Mouse (Mus musculus): Measurements from ENCODE around the gene Slc4a11. TPM values are rescaled to one million over a fixed set of nuclear protein-coding genes. Genes with fewer than 3 reads are reported as not detected.

Gene Slc4a11
- polyA plus RNA-seq, 1 experiment from 2014 or later: 0.97 TPM

- Histone ChIP-seq H3K4me2 (replicated peaks) (peak within 1 kb of the TSS; percentile 85), H3K9me3 (no peaks in the 10 kb centered on the region), H3K27me3 (no peaks in the 10 kb centered on the region), H3K4me3 (peak within 1 kb of the TSS; percentile 61), H3K36me3 (no peaks in the 10 kb centered on the region), H3K9ac (replicated peaks) (peak within 1 kb of the TSS; percentile 65), H3K27ac (replicated peaks) (peak within 1 kb of the TSS; percentile 50; the same call in 1 of the 2 replicates), H3K4me1 (peaks cover 14% of the 10 kb centered on the region)
- WGBS: 3% methylated on average over 39 of the region's 40 CpGs
- ATAC-seq (replicated peaks): peak; percentile 93
Observed at GRCm38 (mm10) chr2:130642684-130643369, 54.5 kb downstream of the Slc4a11 start, which contains the start of gene Lzts3. Gene Lzts3, minus strand, starts transcription at chr2:130642803.

DNA sequence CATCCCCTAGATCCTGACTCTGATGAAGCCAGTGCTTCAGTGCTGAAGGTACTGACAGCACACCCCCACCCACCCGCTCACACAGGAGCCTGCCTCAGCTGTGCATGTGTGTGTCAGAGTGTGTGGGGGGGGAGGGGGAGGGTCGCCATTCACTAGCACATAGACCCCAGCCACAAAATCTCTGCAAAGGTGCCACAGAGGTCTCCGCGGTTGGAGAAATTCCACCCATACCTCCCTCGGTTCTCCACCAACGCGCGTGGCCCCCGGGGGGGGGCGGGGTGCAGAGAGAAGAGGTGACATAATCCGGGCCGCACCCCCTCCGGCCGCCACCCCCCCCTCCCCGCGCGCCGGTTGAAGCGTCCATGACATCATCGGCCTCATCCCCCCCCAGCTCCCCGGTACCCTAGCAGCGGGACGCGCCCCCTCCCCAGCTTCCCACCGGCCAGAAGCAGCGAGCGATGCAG is 55.1 kb downstream of the Slc4a11 start:
- no peaks in the 10 kb centered on the region for H3K9me3 ChIP-seq
- peak overlapping the region; percentile 85 for H3K4me2 ChIP-seq (replicated peaks)
- H3K36me3 ChIP-seq: no peaks in the 10 kb centered on the region
- 0 out of 2 replicates have a peak, but pooled peaks cover under 1% of the 10 kb centered on the region for H3K27me3 ChIP-seq
- H3K4me1 ChIP-seq: peaks cover 14% of the 10 kb centered on the region
- H3K27ac ChIP-seq (replicated peaks): peak overlapping the region; percentile 50; the same call in 1 of the 2 replicates
- H3K4me3 ChIP-seq: peak overlapping the region; percentile 61
- peak; percentile 81 for ATAC-seq (replicated peaks)
- 0% methylated on average over 21 of the region's 27 CpGs for WGBS
- peak overlapping the region; percentile 65 for H3K9ac ChIP-seq (replicated peaks)

DNA sequence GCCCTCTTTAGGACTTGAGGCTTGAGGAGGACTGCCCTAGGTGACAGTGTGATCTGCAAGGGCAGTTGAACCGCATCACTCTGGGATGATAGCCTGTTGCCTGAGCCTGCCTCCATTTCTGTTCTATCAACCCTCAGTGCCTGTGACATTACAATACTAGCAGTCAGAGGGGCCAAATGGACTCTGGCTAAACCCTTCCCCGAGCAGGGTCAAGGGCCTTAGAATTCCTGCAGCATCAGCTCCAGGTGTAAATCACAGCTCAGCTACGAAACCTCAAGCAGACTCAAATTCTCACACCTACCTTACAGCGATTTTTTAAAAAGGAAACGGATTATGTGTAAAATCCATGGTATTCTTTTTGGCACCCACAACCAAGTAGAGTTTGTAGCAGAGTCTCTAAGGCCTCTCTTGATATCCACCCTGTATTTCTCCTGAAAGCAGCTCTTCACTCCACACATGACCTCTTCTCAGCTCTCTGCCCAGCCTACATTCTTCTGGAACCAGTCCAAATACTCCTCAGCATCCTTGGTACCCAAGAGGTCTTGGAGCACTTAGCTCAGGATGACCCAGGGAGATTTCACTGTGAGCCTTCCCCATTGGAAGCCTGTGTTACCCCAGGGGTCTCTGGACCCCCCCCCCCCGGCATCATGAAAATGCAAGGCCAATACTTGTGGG is 55.8 kb downstream of the Slc4a11 start:
- Histone ChIP-seq H3K4me1 (peaks cover 14% of the 10 kb centered on the region), H3K9me3 (no peaks in the 10 kb centered on the region), H3K4me3 (peak overlapping the region; percentile 61), H3K4me2 (replicated peaks) (peak overlapping the region; percentile 85), H3K27me3 (peaks cover 8% of the 10 kb centered on the region), H3K9ac (replicated peaks) (peak overlapping the region; percentile 65; the same call in 1 of the 2 replicates), H3K27ac (replicated peaks) (peak overlapping the region; percentile 11; the same call in 1 of the 2 replicates), H3K36me3 (no peaks in the 10 kb centered on the region)
- WGBS: 73% methylated on average over 6 of the region's 6 CpGs
- no peak for ATAC-seq (replicated peaks)

DNA sequence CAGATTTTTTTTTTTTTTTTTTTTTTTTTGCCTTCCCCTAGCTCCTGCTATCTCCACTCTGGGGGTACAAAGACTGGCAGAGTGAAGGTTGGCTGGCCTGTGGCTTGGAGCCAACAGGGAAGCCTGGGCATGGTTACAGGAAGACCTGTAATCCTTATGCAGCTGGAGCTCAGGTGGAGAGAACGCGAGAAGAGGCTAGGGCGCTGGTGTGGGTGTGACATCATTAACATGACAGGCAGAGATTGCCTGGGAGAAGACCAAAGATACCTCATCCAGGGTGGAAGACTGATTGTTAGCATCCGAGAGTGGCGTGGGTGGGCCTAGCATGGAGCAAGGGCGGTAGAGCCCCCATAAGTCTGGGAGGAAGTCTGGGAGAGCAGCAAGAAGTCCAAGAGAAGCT is 58.0 kb downstream of the Slc4a11 start:
- Histone ChIP-seq H3K27me3 (peaks cover 30% of the 10 kb centered on the region), H3K4me2 (replicated peaks) (no peak overlapping the region), H3K9ac (replicated peaks) (no peak overlapping the region), H3K9me3 (no peaks in the 10 kb centered on the region), H3K36me3 (no peaks in the 10 kb centered on the region), H3K4me3 (no peak overlapping the region), H3K27ac (replicated peaks) (no peak overlapping the region), H3K4me1 (peaks cover 29% of the 10 kb centered on the region)
- no peak for ATAC-seq (replicated peaks)
- WGBS: 83% methylated on average over 6 of the region's 6 CpGs

- Histone ChIP-seq H3K36me3 (no peaks in the 10 kb centered on the region), H3K27me3 (peaks cover 36% of the 10 kb centered on the region), H3K4me3 (no peak overlapping the region), H3K27ac (replicated peaks) (no peak overlapping the region), H3K4me2 (replicated peaks) (no peak overlapping the region), H3K9ac (replicated peaks) (no peak overlapping the region), H3K9me3 (no peaks in the 10 kb centered on the region), H3K4me1 (peaks cover 32% of the 10 kb centered on the region)
- no peak for ATAC-seq (replicated peaks)
- 35% methylated on average over 16 of the region's 16 CpGs for WGBS
Observed at GRCm38 (mm10) chr2:130638101-130638611, 59.2 kb downstream of the Slc4a11 start.

DNA sequence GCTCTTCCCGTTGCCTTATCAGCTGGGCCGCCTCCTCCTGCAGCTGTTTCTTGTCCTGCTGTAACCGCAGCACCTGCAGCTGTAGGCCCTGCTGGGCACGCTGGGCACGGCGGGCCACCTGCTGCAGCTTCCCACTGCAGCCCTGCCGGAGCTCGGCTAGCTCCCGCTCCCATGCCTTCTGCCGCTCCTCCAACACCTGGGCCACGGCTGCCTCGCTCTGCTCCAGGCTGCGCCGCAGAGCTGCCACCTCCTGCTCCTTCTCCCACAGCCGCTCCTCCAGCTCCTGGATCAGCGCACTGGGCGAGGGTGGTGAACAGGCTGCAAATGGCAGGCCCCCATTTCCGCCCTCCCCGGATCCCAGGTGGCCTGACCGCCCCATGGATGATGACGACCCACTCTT is 61.5 kb downstream of the Slc4a11 start:
- H3K27me3 ChIP-seq: peaks cover 36% of the 10 kb centered on the region
- H3K9ac ChIP-seq (replicated peaks): no peak overlapping the region
- WGBS: 23% methylated on average over 21 of the region's 21 CpGs
- peaks cover 19% of the 10 kb centered on the region for H3K4me1 ChIP-seq
- no peaks in the 10 kb centered on the region for H3K36me3 ChIP-seq
- no peaks in the 10 kb centered on the region for H3K9me3 ChIP-seq
- H3K4me3 ChIP-seq: no peak overlapping the region
- no peak overlapping the region for H3K27ac ChIP-seq (replicated peaks)
- ATAC-seq (replicated peaks): no peak
- H3K4me2 ChIP-seq (replicated peaks): no peak overlapping the region

- no peaks in the 10 kb centered on the region for H3K36me3 ChIP-seq
- no peaks in the 10 kb centered on the region for H3K9me3 ChIP-seq
- WGBS: 6% methylated on average over 37 of the region's 38 CpGs
- H3K27ac ChIP-seq (replicated peaks): no peak overlapping the region
- H3K4me1 ChIP-seq: peaks cover 19% of the 10 kb centered on the region
- peak; percentile 20; the same call in 1 of the 2 replicates for ATAC-seq (replicated peaks)
- peak overlapping the region; percentile 23 for H3K4me3 ChIP-seq
- peak overlapping the region; percentile 20; the same call in 1 of the 2 replicates for H3K9ac ChIP-seq (replicated peaks)
- peak overlapping the region; percentile 42 for H3K4me2 ChIP-seq (replicated peaks)
- peaks cover 36% of the 10 kb centered on the region for H3K27me3 ChIP-seq
Observed at GRCm38 (mm10) chr2:130634739-130635411, 62.4 kb downstream of the Slc4a11 start.

Other genes with a start within 250 kb of the Slc4a11 start
- gene Ptpra, start 247.2 kb downstream of the Slc4a11 start, polyA plus RNA-seq (2015; fragmentation: Nextera tagmentation; extraction: Ambion mirVana): 146 and 160 TPM in 2 replicates
- gene Mrps26, start 133.8 kb downstream of the Slc4a11 start, polyA plus RNA-seq (2015; fragmentation: Nextera tagmentation; extraction: Ambion mirVana): 77.8 and 82.3 TPM in 2 replicates
- 1.4 and 2.6 TPM in 2 replicates for gene Oxt, start 121.3 kb downstream of the Slc4a11 start, polyA plus RNA-seq (2015; fragmentation: Nextera tagmentation; extraction: Ambion mirVana)
- 5.4 and 49.3 TPM in 2 replicates for gene Avp, start 115.0 kb downstream of the Slc4a11 start, polyA plus RNA-seq (2015; fragmentation: Nextera tagmentation; extraction: Ambion mirVana)
- 14.1 and 15.4 TPM in 2 replicates for gene Fastkd5, start 67.5 kb downstream of the Slc4a11 start, polyA plus RNA-seq (2015; fragmentation: Nextera tagmentation; extraction: Ambion mirVana)
- 12.7 and 12.9 TPM in 2 replicates for gene Ubox5, start 67.5 kb downstream of the Slc4a11 start, polyA plus RNA-seq (2015; fragmentation: Nextera tagmentation; extraction: Ambion mirVana)
- gene Lzts3, start 54.7 kb downstream of the Slc4a11 start, polyA plus RNA-seq (2015; fragmentation: Nextera tagmentation; extraction: Ambion mirVana): 9.2 and 10.0 TPM in 2 replicates
- gene Ddrgk1, start 32.9 kb downstream of the Slc4a11 start, polyA plus RNA-seq (2015; fragmentation: Nextera tagmentation; extraction: Ambion mirVana): 57.4 and 63.4 TPM in 2 replicates
- gene Itpa, start 29.9 kb downstream of the Slc4a11 start, polyA plus RNA-seq (2015; fragmentation: Nextera tagmentation; extraction: Ambion mirVana): 133 and 134 TPM in 2 replicates
- 96.7 and 97.8 TPM in 2 replicates for gene 4930402H24Rik, start 208.9 kb upstream of the Slc4a11 start, polyA plus RNA-seq (2015; fragmentation: Nextera tagmentation; extraction: Ambion mirVana)
- gene Atrn, start 209.0 kb upstream of the Slc4a11 start, polyA plus RNA-seq (2015; fragmentation: Nextera tagmentation; extraction: Ambion mirVana): 10.7 and 12.2 TPM in 2 replicates